ENCODE assay signal across 9 mouse cellular contexts in the genomic region with DNA sequence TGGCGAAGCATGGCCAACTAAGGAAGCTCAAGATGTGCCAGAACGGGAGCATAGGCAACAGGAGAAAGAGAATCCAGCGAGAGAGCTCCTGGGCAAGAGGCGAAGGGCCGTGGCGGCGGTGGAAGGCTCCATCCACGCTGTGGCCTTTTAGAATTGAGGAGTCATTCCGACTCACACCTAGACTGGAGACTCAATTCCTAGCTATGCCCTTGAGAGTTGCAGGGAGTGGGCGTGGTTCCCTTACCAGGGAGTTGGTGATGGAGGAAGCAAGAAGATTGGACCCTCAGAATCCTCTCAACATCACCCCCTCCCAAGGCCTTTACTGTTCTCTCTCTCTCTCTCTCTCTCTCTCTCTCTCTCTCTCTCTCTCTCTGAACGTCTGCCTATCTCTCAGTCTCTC. TPM values are rescaled to one million over a fixed set of nuclear protein-coding genes. Genes with fewer than 3 reads are reported as not detected.
DNase-seq lines count a peak whose midpoint lies in the region; ATAC-seq and TF ChIP-seq lines count a peak whose summit lies in the region.
"Had no signal": no experiment of that assay in that cellular context is flagged by ENCODE, and none has a peak within 500 bp of the region (broad histone marks: within the 10 kb centered on the region; RNA-seq: fewer than 3 reads in every experiment).

No protein-coding gene starts in this region.

- H3K36me3 ChIP-seq in forebrain, embryonic 11.5 days (ENCODE audit: control insufficient read depth, insufficient read depth, low read length): no peaks in the 10 kb centered on the region
- H3K36me3 ChIP-seq in liver, embryonic 14.5 days (replicated peaks; ENCODE audit: control insufficient read depth, insufficient read depth, low read depth): no peaks in the 10 kb centered on the region

- intact Hi-C loops in left cerebral cortex, adult 2 months (cut with DNase I): loop anchor here (5.0 kb wide), 2 partner anchors 139 to 209 kb away; no protein-coding TSS in a partner anchor
- intact Hi-C loops in left cerebral cortex, postnatal 14 days (cut with DNase I): no loop called here
- intact Hi-C loops in left cerebral cortex, postnatal 36 days (cut with DNase I): no loop called here

- WGBS in bone marrow, adult 2 months: 4% methylated on average over 11 of the region's 11 CpGs
- 10% methylated on average over 11 of the region's 11 CpGs for WGBS in forebrain, embryonic 11.5 days
- 2% methylated on average over 11 of the region's 11 CpGs for WGBS in liver, embryonic 14.5 days (ENCODE audit: insufficient replicate concordance)

- peak overlapping the region; percentile 76 for H3K4me3 ChIP-seq in left cerebral cortex, adult 2 months
- H3K4me3 ChIP-seq in bone marrow, adult 2 months (replicated peaks; ENCODE audit: control insufficient read depth, low read depth, low read length): peak overlapping the region; percentile 87
- peak overlapping the region; percentile 78 for H3K4me3 ChIP-seq in forebrain, embryonic 11.5 days (ENCODE audit: low read depth, low read length)
- H3K4me3 ChIP-seq in liver, embryonic 14.5 days (ENCODE audit: insufficient read depth in 1 of 2, low read depth in 2 of 2, low read length in 2 of 2): peak overlapping the region; percentile 86 to 92

- peak overlapping the region; percentile 77 for H3K9ac ChIP-seq in forebrain, embryonic 11.5 days (ENCODE audit: low read length)
- peak overlapping the region; percentile 87 for H3K9ac ChIP-seq in liver, embryonic 14.5 days (replicated peaks)

- H3K4me1 ChIP-seq in bone marrow, adult 2 months (ENCODE audit: control insufficient read depth, insufficient read depth, low read length): peaks cover 1% of the 10 kb centered on the region; the same call in 1 of the 2 replicates
- H3K4me1 ChIP-seq in forebrain, embryonic 11.5 days (replicated peaks; ENCODE audit: control insufficient read depth, insufficient read depth, low read length): no peaks in the 10 kb centered on the region; the same call in 1 of the 2 replicates
- peaks cover 21 to 27% of the 10 kb centered on the region in 2 experiments for H3K4me1 ChIP-seq in liver, embryonic 14.5 days (replicated peaks; ENCODE audit: control insufficient read depth in 2 of 2, insufficient read depth in 2 of 2, low read length in 1 of 2)

- ATAC-seq in forebrain, embryonic 11.5 days (replicated peaks; ENCODE audit: low FRiP score): no peak
- ATAC-seq in liver, embryonic 14.5 days (ENCODE audit: insufficient read depth): no peak
- no peak for ATAC-seq in frontal cortex, adult (ENCODE audit: low TSS enrichment)

- peak overlapping the region; percentile 84 for H3K4me2 ChIP-seq in forebrain, embryonic 11.5 days (ENCODE audit: low read depth, low read length, severe bottlenecking)
- peak overlapping the region; percentile 68 for H3K4me2 ChIP-seq in liver, embryonic 14.5 days (ENCODE audit: low read depth)

- no peaks in the 10 kb centered on the region for H3K27me3 ChIP-seq in forebrain, embryonic 11.5 days (ENCODE audit: control insufficient read depth, insufficient read depth, low read length)
- no peaks in the 10 kb centered on the region for H3K27me3 ChIP-seq in liver, embryonic 14.5 days (ENCODE audit: control insufficient read depth, insufficient read depth, low read length)

- TF ChIP-seq EP300 in liver, embryonic 14.5 days (IDR thresholded peaks at IDR 0.05; ENCODE audit: low read depth): no peak

- DNase-seq in left cerebral cortex, adult 2 months (ENCODE audit: extremely low spot score in 1 of 2, low spot score in 2 of 2): no peak
- no peak for DNase-seq in left cerebral cortex, postnatal 14 days (ENCODE audit: low spot score in 2 of 2)
- no peak for DNase-seq in forebrain, embryonic 11.5 days (ENCODE audit: low spot score)
- DNase-seq in liver, embryonic 14.5 days (ENCODE audit: low read depth in 3 of 3, low spot score in 3 of 3): peak in 1 of 3 experiments; percentile 58
- no peak for DNase-seq in left cerebral cortex, postnatal 36 days (ENCODE audit: low spot score in 2 of 2)
- no peak for DNase-seq in layer of hippocampus, adult 11-12 months (ENCODE audit: low spot score)

- no peak for TF ChIP-seq CTCF in left cerebral cortex, adult 2 months (IDR thresholded peaks at IDR 0.05)
- no peak for TF ChIP-seq CTCF in bone marrow, adult 2 months (IDR thresholded peaks at IDR 0.05; ENCODE audit: control insufficient read depth, insufficient read depth, low read length)
- TF ChIP-seq CTCF in liver, embryonic 14.5 days (IDR thresholded peaks at IDR 0.05; ENCODE audit: low read depth): no peak; the same call in 1 of the 2 replicates

- no peak for TF ChIP-seq POLR2A in bone marrow, adult 2 months (IDR thresholded peaks at IDR 0.05; ENCODE audit: borderline replicate concordance, control insufficient read depth, low read depth, low read length)

- peak overlapping the region; percentile 85 for H3K27ac ChIP-seq in left cerebral cortex, adult 2 months
- H3K27ac ChIP-seq in bone marrow, adult 2 months (ENCODE audit: control insufficient read depth, insufficient read depth, low read depth, low read length, poor library complexity): no peak overlapping the region
- peak overlapping the region; percentile 37; the same call in 1 of the 2 replicates for H3K27ac ChIP-seq in forebrain, embryonic 11.5 days (ENCODE audit: low read depth, low read length)
- H3K27ac ChIP-seq in liver, embryonic 14.5 days: peak overlapping the region; percentile 51

- no peaks in the 10 kb centered on the region for H3K9me3 ChIP-seq in forebrain, embryonic 11.5 days (ENCODE audit: control insufficient read depth, low read length)
- no peaks in the 10 kb centered on the region for H3K9me3 ChIP-seq in liver, embryonic 14.5 days (ENCODE audit: control insufficient read depth, low read length)

RNA-seq across cellular contexts. Expression of a gene that starts 0.7 kb away (rescaled TPM):
- 10 to 100 TPM; 37.6 to 46.2 TPM for total RNA-seq in left cerebral cortex, adult 2 months (2021)
- 10 to 100 TPM; 43.9 to 47.2 TPM for total RNA-seq in left cerebral cortex, postnatal 14 days (2021)
- 4.4 and 21.7 TPM in 2 replicates for polyA plus RNA-seq in bone marrow, adult 2 months (2011; ENCODE audit: insufficient read depth, insufficient read length, low replicate concordance, missing spikeins)
- polyA plus RNA-seq in forebrain, embryonic 11.5 days (2014; fragmentation: Nextera tagmentation; extraction: Ambion mirVana): 37.3 and 37.5 TPM in 2 replicates
- 7.4 and 8.4 TPM in 2 replicates for polyA plus RNA-seq in liver, embryonic 14.5 days (2012; rRNA removed)
- 8.0 and 10.1 TPM in 2 replicates for polyA plus RNA-seq in liver, embryonic 14.5 days (2014; fragmentation: Nextera tagmentation; extraction: Ambion mirVana)
- total RNA-seq in left cerebral cortex, postnatal 36 days (2021): 10 to 100 TPM; 42.0 to 46.7 TPM

RNA-seq across cellular contexts. Expression of a gene that starts 26.7 kb away (rescaled TPM):
- 1 to 10 TPM in 1 of 2 experiments, under 1 TPM in 1; 0.75 to 1.1 TPM for total RNA-seq in left cerebral cortex, adult 2 months (2021)
- total RNA-seq in left cerebral cortex, postnatal 14 days (2021): 1 to 10 TPM; 1.3 to 2.1 TPM
- polyA plus RNA-seq in bone marrow, adult 2 months (2011; ENCODE audit: insufficient read depth, insufficient read length, low replicate concordance, missing spikeins): 2.8 and 3.1 TPM in 2 replicates
- 0.12 TPM in 1 of 2 replicates, not detected in the other for polyA plus RNA-seq in forebrain, embryonic 11.5 days (2014; fragmentation: Nextera tagmentation; extraction: Ambion mirVana)
- polyA plus RNA-seq in liver, embryonic 14.5 days (2012; rRNA removed): 0.19 and 0.21 TPM in 2 replicates
- 0.15 and 0.33 TPM in 2 replicates for polyA plus RNA-seq in liver, embryonic 14.5 days (2014; fragmentation: Nextera tagmentation; extraction: Ambion mirVana)
- total RNA-seq in left cerebral cortex, postnatal 36 days (2021): under 1 TPM; 0.68 to 0.99 TPM
- polyA plus RNA-seq: large intestine, adult 2 months had no signal
